Mouse (Mus musculus) intestine, embryonic 14.5 days (tissue): Measurements from ENCODE around the gene St6galnac3. TPM values are rescaled to one million over a fixed set of nuclear protein-coding genes. Genes with fewer than 3 reads are reported as not detected.

Experiments
- ATAC-seq: fragments of 200-750 bp; cut with Nextera tagmentation; replicated peaks from 2 replicates; pipeline ENCODE4 v1.8.0; 2017; ENCODE audit warnings: low read depth, moderate number of reproducible peaks, moderate TSS enrichment, moderate library complexity; ENCODE audit not compliant: low FRiP score, low TSS enrichment
- DNase-seq: peaks from one replicate; pipeline ENCODE4 v3.0.0-alpha.2; 2018; ENCODE audit warnings: low spot score
- H3K27ac ChIP-seq: fragments of 300-500 bp; sonication (generic); 2 replicates; pipeline ENCODE4 v1.5.1; 2014; ENCODE audit warnings: low read depth, mild to moderate bottlenecking, control low read depth
- H3K27me3 ChIP-seq: fragments of 300-500 bp; sonication (generic); replicated peaks from 2 replicates; pipeline ENCODE4 v1.6.1; 2014; ENCODE audit warnings: low read length, control low read depth; ENCODE audit not compliant: control insufficient read depth, insufficient read depth
- H3K36me3 ChIP-seq: fragments of 300-500 bp; sonication (generic); 2 replicates; pipeline ENCODE4 v1.6.1; 2014; ENCODE audit warnings: low read length, control low read depth; ENCODE audit not compliant: control insufficient read depth, insufficient read depth
- H3K4me1 ChIP-seq: fragments of 300-500 bp; sonication (generic); replicated peaks from 2 replicates; pipeline ENCODE4 v1.6.1; 2014; ENCODE audit warnings: low read length, control low read depth, mixed read lengths; ENCODE audit not compliant: control insufficient read depth, insufficient read depth
- H3K4me2 ChIP-seq: fragments of 300-500 bp; sonication (generic); 2 replicates; pipeline ENCODE4 v1.6.1; 2014; ENCODE audit warnings: low read length
- H3K4me3 ChIP-seq: fragments of 300-500 bp; sonication (generic); 2 replicates; pipeline ENCODE4 v1.5.1; 2014; ENCODE audit warnings: low read depth, low read length, control low read depth, mixed read lengths
- H3K9ac ChIP-seq: fragments of 300-500 bp; sonication (generic); 2 replicates; pipeline ENCODE4 v1.6.1; 2014; ENCODE audit warnings: mild to moderate bottlenecking, low read length
- H3K9me3 ChIP-seq: fragments of 300-500 bp; sonication (generic); 2 replicates; pipeline ENCODE4 v1.6.1; 2016; ENCODE audit warnings: low read length, control low read depth; ENCODE audit not compliant: control insufficient read depth
- WGBS: fragments of 180-500 bp; shearing (Covaris S2); extraction: QIAGEN DNeasy Blood & Tissue Kit; methylation state at CpG from one replicate; pipeline ENCODE4 v1.1.7; 2014; 5-methylcytosine and 5-hydroxymethylcytosine counted together
- microRNA-seq: library from miRNA; unstranded; fragments of <30 nt; microRNA quantifications from one replicate; pipeline ENCODE4, GENCODE M21; 2016
- polyA plus RNA-seq: library from polyadenylated mRNA; unstranded; fragments of >200 nt; fragmentation: Nextera tagmentation; extraction: Ambion mirVana; gene quantifications from 2 replicates; pipeline ENCODE4 v1.2.1, GENCODE M21; 2014

St6galnac3 gene
- polyA plus RNA-seq, 1 experiment from 2014 or later: 45.5 TPM

- DNase-seq (no peak), ATAC-seq (no peak)
- Histone ChIP-seq H3K4me2 (no peak overlapping the region), H3K27me3 (no peaks in the 10 kb centered on the region), H3K9ac (no peak overlapping the region), H3K36me3 (no peaks in the 10 kb centered on the region), H3K27ac (no peak overlapping the region), H3K9me3 (no peaks in the 10 kb centered on the region), H3K4me1 (0 out of 2 replicates have a peak, but pooled peaks cover 4% of the 10 kb centered on the region), H3K4me3 (no peak overlapping the region)
- WGBS: 94% methylated on average over 4 of the region's 4 CpGs
Observed at GRCm38 (mm10) chr3:153170146-153170545, 554.8 kb downstream of the St6galnac3 start.

GRCm38 (mm10) chr3:153169744-153170143 lies 555.2 kb downstream of the St6galnac3 start:
- Histone ChIP-seq H3K4me3 (no peak overlapping the region), H3K4me2 (no peak overlapping the region), H3K9me3 (no peaks in the 10 kb centered on the region), H3K27me3 (no peaks in the 10 kb centered on the region), H3K27ac (no peak overlapping the region), H3K4me1 (0 out of 2 replicates have a peak, but pooled peaks cover 4% of the 10 kb centered on the region), H3K36me3 (no peaks in the 10 kb centered on the region), H3K9ac (no peak overlapping the region)
- 85% methylated on average over 11 of the region's 11 CpGs for WGBS
- DNase-seq (no peak), ATAC-seq (no peak)

- H3K4me3 ChIP-seq: no peak overlapping the region
- 0 out of 2 replicates have a peak, but pooled peaks cover 4% of the 10 kb centered on the region for H3K4me1 ChIP-seq
- H3K27ac ChIP-seq: no peak overlapping the region
- H3K9me3 ChIP-seq: no peaks in the 10 kb centered on the region
- no peak overlapping the region for H3K9ac ChIP-seq
- no peak overlapping the region for H3K4me2 ChIP-seq
- no peaks in the 10 kb centered on the region for H3K36me3 ChIP-seq
- 32% methylated on average over 9 of the region's 9 CpGs for WGBS
- ATAC-seq (no peak), DNase-seq (no peak)
- H3K27me3 ChIP-seq: no peaks in the 10 kb centered on the region
Observed at GRCm38 (mm10) chr3:153161676-153162075, 563.3 kb downstream of the St6galnac3 start.

GRCm38 (mm10) chr3:153160683-153161082 lies 564.3 kb downstream of the St6galnac3 start:
- Histone ChIP-seq H3K4me3 (no peak overlapping the region), H3K4me2 (no peak overlapping the region), H3K4me1 (no peaks in the 10 kb centered on the region), H3K9me3 (no peaks in the 10 kb centered on the region), H3K27me3 (no peaks in the 10 kb centered on the region), H3K9ac (no peak overlapping the region), H3K27ac (no peak overlapping the region), H3K36me3 (no peaks in the 10 kb centered on the region)
- ATAC-seq: no peak
- WGBS: 83% methylated on average over 5 of the region's 5 CpGs
- DNase-seq: no peak

- Histone ChIP-seq H3K4me1 (no peaks in the 10 kb centered on the region), H3K9ac (no peak overlapping the region), H3K27me3 (no peaks in the 10 kb centered on the region), H3K4me3 (no peak overlapping the region), H3K9me3 (no peaks in the 10 kb centered on the region), H3K4me2 (no peak overlapping the region), H3K27ac (no peak overlapping the region), H3K36me3 (no peaks in the 10 kb centered on the region)
- WGBS: 27% methylated on average over 2 of the region's 2 CpGs
- no peak for DNase-seq
- peak; percentile 78; the same call in 1 of the 2 replicates for ATAC-seq
Observed at GRCm38 (mm10) chr3:153148887-153149286, 576.1 kb downstream of the St6galnac3 start.

Small RNAs within 50 kb of the gene (microRNA-seq; reads per million reads assigned to microRNA genes)
- not detected for gene Gm27405

Other genes with a start within 250 kb of the St6galnac3 start
- not detected in 2 replicates for gene Asb17, start 119.0 kb upstream of the St6galnac3 start, polyA plus RNA-seq
- gene Msh4, start 181.0 kb upstream of the St6galnac3 start, polyA plus RNA-seq: 0.05 and 0.13 TPM in 2 replicates
- gene Rabggtb, start 187.8 kb upstream of the St6galnac3 start, polyA plus RNA-seq: 61.8 and 64.1 TPM in 2 replicates
- 82.6 and 84.6 TPM in 2 replicates for gene Acadm, start 219.5 kb upstream of the St6galnac3 start, polyA plus RNA-seq
- 1.5 TPM in 2 replicates for gene Slc44a5, start 248.3 kb upstream of the St6galnac3 start, polyA plus RNA-seq